9 mouse cellular contexts compared by ENCODE assay signal in the genomic region with DNA sequence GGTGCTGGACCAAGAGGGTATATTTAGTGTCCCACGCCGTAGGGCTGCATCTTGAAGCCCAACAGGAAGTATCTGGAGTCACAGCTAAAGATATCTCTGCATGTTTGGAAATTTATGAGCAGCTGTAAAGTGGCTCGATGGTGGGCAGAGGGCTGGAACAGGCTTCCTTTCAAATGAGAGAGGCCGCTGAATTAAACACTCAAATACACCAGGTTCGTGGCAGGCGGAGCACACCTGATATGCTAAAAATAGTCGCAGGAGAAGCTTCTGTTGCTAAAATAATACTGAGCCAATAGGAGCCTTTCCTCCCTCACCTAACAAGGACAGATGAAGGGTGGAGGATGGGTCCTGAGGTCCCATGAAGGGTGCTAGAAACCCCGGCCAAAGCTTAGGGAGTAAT.
DNase-seq lines count a peak whose midpoint lies in the region; ATAC-seq lines count a peak whose summit lies in the region.
"Had no signal": no experiment of that assay in that cellular context is flagged by ENCODE, and none has a peak within 500 bp of the region (broad histone marks: within the 10 kb centered on the region; RNA-seq: fewer than 3 reads in every experiment).

No protein-coding gene starts in this region.

- peak; percentile 47 for ATAC-seq in heart, embryonic 11.5 days (replicated peaks; ENCODE audit: insufficient number of reproducible peaks, low FRiP score, low TSS enrichment)
- no peak for ATAC-seq in limb, embryonic 13.5 days (ENCODE audit: low FRiP score, low read depth)
- no peak for ATAC-seq in inflammation-experienced regulatory T-cells, adult 6 months

- H3K9me3 ChIP-seq in heart, embryonic 11.5 days (replicated peaks; ENCODE audit: control insufficient read depth, low read length) = no peaks in the 10 kb centered on the region
- H3K9me3 ChIP-seq in limb, embryonic 13.5 days = no peaks in the 10 kb centered on the region

- H3K9ac ChIP-seq in heart, embryonic 11.5 days (ENCODE audit: low read depth, low read length) = 0 out of 2 replicates have a peak overlapping the region, but pooled peaks have one; percentile 2
- H3K9ac ChIP-seq in limb, embryonic 13.5 days = no peak overlapping the region

- 14% methylated on average over 8 of the region's 8 CpGs for WGBS in heart, embryonic 11.5 days (ENCODE audit: insufficient replicate concordance)
- 15% methylated on average over 8 of the region's 8 CpGs for WGBS in limb, embryonic 13.5 days

- peak overlapping the region; percentile 84 for H3K27ac ChIP-seq in heart, embryonic 11.5 days (ENCODE audit: low read depth, low read length)
- no peak overlapping the region for H3K27ac ChIP-seq in limb, embryonic 13.5 days

- no peak for DNase-seq in heart, postnatal 25 days (ENCODE audit: low spot score)
- peak; percentile 20 to 47 for DNase-seq in right cerebral cortex, adult 2 months (ENCODE audit: low spot score in 2 of 2)
- no peak for DNase-seq in right cerebral cortex, postnatal 14 days
- DNase-seq in c-Kit-positive CD71-positive TER-119-positive erythroid progenitor cells, embryonic 14.5 days (ENCODE audit: low spot score) = no peak
- DNase-seq in Muller cell, postnatal 12 days (ENCODE audit: inconsistent ontology term) = no peak

- no peak overlapping the region for H3K4me3 ChIP-seq in heart, embryonic 11.5 days (ENCODE audit: low read depth, low read length)
- H3K4me3 ChIP-seq in limb, embryonic 13.5 days = no peak overlapping the region
- H3K4me3 ChIP-seq: myocyte had no signal

- H3K36me3 ChIP-seq in heart, embryonic 11.5 days (ENCODE audit: control insufficient read depth, insufficient read depth, low read length) = no peaks in the 10 kb centered on the region
- no peaks in the 10 kb centered on the region for H3K36me3 ChIP-seq in limb, embryonic 13.5 days

- peaks cover 58% of the 10 kb centered on the region for H3K4me1 ChIP-seq in heart, embryonic 11.5 days (ENCODE audit: control insufficient read depth, insufficient read depth, low read length)
- peaks cover 24% of the 10 kb centered on the region for H3K4me1 ChIP-seq in limb, embryonic 13.5 days

- no peaks in the 10 kb centered on the region for H3K27me3 ChIP-seq in heart, embryonic 11.5 days (ENCODE audit: control insufficient read depth, insufficient read depth, low read length)
- H3K27me3 ChIP-seq in limb, embryonic 13.5 days = peaks cover 6% of the 10 kb centered on the region; the same call in 1 of the 2 replicates

- intact Hi-C loops in heart, postnatal 25 days (cut with DNase I) = no loop called here

- peak overlapping the region; percentile 52 for H3K4me2 ChIP-seq in heart, embryonic 11.5 days
- H3K4me2 ChIP-seq in limb, embryonic 13.5 days (replicated peaks) = 0 out of 2 replicates have a peak overlapping the region, but pooled peaks have one; percentile 3

Comparison
In these comparisons a context has a peak if more than half of its experiments do, and no peak if none do; other contexts are left out.
1. DNase-seq: peak in right cerebral cortex, adult 2 months (2 of 2); none in heart, postnatal 25 days (single experiment), right cerebral cortex, postnatal 14 days (single experiment), c-Kit-positive CD71-positive TER-119-positive erythroid progenitor cells, embryonic 14.5 days (single experiment) and Muller cell, postnatal 12 days (single experiment).